Mouse (Mus musculus) small intestine, adult 2 months (tissue): ENCODE results near the gene Gm21083.
"Not testable (repeated sequence)": the region's sequence is repeated elsewhere in the genome, so short reads cannot be mapped to it uniquely, and the experiment has no call there.

Source experiments
- CTCF ChIP-seq: fragments of 200-500 bp; IDR thresholded peaks from 2 replicates; pipeline ENCODE4 v1.5.1; 2012; ENCODE audit warnings: low read depth, mild to moderate bottlenecking, control low read depth, inconsistent platforms, low read length, moderate library complexity, mixed read lengths; ENCODE audit not compliant: insufficient replicate concordance, insufficient read length; ENCODE audit errors: extremely low read depth
- POLR2A ChIP-seq: fragments of 200-500 bp; IDR thresholded peaks from 2 replicates; pipeline ENCODE4 v1.6.1; 2012; ENCODE audit warnings: low read depth, mild to moderate bottlenecking, control low read depth, inconsistent platforms, low read length, moderate library complexity

GRCm38 (mm10) chr5:15598831-15599230, 21.7 kb downstream of the Gm21083 start:
- TF ChIP-seq CTCF, POLR2A: not testable (repeated sequence)
